Mouse (Mus musculus) T-cell, adult 2 months (primary cell): Measurements from ENCODE around the gene Pgap1.

Experiments
- DNase-seq: peaks from one replicate; pipeline ENCODE4 v3.0.0; 2022; ENCODE audit warnings: low spot score

Pgap1 gene

GRCm38 (mm10) chr1:54557301-54558229, at the start of gene Pgap1:
Gene Pgap1 (minus strand): TSS chr1:54557684.
- DNase-seq, result peak; percentile 91

- DNase-seq, result no peak
These were observed 49.5 kb upstream of the Pgap1 start for GRCm38 (mm10) chr1:54606936-54607335.

GRCm38 (mm10) chr1:54601692-54602091, 44.2 kb upstream of the Pgap1 start:
- DNase-seq, result no peak

DNA sequence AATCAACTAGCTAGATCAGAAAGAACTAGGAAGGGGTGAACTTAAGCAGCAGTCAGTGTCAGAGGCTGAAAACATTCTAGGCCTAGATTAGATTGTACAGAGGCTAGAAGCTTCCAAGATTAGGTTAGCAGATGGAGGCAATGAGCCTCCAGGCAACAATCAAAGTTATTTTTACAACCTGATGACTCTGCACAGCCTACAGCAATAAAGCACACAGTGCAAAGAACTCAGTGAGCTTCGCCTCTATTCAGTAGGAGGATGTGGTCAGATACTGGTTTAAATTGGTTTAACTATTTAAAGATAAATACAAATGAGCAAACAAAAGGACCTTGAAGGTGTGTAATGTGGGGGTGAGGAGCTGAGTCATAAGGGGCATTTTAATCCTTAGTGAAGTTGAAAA, 42.8 kb upstream of the Pgap1 start:
- DNase-seq, result no peak

DNA sequence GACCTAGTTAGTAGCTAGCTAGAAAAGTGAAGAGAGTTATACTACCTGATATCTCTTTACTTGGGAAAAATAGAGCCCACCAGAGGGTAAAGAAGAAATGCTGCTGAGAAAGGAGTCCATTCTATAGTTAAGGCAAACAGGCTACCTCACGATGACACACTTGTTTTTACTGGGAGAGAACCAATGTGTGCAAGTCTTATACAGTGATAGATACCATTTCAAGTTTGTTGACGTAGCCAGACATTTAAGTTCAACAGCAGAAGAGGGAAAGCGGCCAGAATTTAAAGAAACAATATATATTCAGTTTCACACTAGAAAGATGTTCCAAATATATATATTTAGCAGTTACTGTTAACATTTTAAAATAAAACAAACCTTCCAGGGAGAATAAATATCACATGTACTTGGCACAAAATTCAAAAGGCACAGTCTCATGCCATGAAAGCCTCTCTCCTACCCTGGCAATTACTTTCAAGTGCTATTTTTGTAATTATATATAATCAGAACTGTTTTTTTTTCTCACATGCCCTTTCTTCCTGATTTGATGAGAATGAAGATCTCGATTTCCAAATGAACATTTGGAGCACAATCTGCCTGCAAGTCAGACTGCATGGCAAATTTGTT, 40.2 kb upstream of the Pgap1 start:
- no peak for DNase-seq

GRCm38 (mm10) chr1:54596151-54596550, 38.7 kb upstream of the Pgap1 start:
- no peak for DNase-seq

GRCm38 (mm10) chr1:54587076-54587475, 29.6 kb upstream of the Pgap1 start:
- no peak for DNase-seq

DNA sequence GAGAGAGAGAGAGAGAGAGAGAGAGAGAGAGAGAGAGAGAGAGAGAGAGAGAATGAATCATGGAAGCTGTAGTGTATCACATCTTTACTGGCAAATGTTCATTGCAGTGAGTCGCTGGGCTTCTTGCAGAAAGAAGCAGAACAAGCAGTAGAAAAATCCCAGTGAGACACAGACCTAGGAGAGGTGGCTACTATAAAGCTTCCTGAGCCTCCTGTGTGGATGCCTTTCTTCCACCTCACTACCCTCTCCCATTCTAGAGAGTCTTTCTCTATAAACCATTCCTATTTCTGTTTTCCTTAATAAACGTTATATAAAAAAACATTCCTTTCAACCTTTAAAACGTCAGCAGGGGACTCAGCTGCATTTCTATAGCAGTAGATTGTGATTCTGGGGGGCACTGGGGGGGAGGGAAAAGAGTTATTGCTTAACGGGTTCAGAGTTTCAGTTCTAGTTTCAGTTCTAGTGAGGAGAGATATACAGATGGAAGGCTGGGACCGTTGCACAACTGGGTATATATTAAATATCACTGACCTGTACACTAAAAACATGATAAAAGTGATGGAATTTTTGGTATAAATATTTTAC, 28.6 kb upstream of the Pgap1 start:
- no peak for DNase-seq

DNA sequence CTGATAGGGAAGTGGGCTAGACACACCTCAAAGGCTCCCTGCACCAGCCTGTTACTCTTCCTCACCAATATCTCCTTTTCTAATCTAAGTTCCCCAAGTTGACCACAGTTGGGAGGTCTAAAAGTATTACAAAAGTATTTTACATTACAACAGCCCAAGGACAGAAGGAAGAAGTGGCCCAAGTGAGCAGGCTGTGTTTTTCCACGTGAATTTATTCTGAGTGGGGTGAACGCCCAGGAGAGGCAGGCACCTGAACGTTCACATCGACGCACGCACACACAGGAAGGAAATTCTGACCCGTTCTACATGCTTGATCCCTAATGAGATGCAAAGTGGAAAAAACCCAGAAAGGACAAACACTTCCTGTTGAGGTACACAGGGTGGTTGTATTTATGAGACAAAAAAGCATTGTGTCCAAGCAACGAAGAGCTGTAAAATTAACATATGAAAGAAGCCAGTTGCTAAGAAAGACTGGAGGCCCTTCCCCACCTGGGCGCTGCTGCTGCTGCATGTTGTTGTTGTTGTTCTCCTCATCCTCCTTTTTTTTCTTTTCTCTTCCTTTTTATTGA, 27.9 kb upstream of the Pgap1 start:
- DNase-seq, result peak; percentile 64

DNA sequence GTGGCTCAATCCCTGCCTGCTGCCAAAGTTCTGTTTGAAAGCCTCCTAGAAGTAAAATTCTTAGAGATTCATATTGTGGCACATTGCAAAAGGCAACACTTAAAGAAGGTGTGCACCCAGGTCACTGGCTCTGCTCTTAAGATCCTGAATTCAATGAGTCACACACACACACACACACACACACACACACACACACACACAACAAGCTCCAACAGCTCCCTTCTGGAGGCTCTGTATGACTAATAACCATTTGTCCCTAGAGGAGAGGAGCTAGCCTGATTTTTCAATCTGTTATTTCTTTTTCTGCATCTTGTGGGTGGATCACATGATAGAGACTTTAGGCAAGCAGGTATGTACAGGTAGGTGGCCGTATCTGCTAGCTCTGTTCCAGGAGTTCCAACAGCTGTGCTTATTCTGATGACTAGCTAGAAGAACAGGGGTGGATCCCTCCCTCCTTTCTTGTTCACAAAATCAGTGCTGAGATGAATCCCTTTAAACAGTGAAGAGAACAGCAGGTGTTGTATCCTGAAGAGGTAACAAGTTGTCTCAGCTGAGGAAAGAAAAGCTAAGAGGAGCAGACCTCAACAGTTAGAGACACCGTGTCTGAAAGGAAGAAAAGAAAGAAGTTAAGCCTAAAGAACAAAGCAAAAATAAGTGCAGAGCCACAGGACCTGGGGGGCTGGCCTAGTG, 27.2 kb upstream of the Pgap1 start:
- no peak for DNase-seq

DNA sequence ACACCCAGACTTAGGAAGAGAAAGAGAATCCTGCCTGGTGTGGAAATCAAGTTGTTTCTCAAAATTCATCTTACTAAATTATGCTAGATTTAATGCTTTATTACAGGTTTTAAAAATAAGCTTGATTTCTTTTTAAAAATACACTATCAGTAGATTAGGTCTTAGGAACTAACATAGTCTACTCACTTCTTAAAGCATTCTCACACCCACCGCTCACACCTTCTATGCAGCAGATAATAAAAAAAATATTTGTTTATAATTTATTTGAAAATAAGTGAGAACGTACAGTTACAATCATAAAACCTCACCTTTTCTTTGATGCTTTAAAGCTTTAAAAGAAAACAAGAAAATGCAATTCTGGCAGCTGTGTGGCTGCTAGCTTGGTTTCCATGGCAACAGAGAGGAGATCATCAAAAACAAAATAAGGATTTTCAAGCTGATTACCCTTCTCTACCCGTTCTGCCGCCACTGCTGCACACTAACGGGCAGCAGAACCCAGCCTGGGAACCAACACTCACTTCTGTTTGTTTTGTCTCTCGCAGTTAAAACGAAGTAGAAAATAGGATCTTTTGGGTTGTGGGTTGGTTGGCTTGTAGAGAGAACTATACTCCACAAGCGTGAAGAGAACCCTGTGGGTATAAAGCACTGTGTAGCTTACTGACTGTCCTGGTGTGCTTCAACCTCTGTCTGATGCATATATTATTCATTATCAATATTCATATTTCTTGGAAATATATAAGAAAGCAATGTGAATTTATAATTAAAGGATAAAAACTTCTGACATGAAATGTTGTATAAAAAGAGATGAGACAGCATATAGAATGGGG, 21.1 kb upstream of the Pgap1 start:
- peak; percentile 53 for DNase-seq

DNA sequence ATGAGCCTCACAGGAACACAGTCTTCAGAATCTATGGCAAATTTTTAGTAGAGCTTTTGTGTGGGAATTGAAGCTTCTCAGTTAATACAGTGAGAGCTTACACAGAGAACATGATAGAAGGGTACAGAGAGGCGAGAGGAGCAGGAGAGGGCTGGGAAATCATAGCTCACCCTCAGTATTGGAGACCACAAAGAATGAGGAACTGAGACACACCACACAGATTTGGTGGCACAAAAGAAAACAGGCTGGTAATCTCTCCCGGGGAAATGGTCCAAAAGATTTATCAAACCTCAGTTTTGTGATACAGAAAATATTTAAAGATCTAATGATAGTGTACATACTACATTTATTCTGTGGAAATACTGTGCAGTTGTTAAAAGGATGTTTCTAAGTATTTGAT, 11.6 kb upstream of the Pgap1 start:
- DNase-seq, result no peak

DNA sequence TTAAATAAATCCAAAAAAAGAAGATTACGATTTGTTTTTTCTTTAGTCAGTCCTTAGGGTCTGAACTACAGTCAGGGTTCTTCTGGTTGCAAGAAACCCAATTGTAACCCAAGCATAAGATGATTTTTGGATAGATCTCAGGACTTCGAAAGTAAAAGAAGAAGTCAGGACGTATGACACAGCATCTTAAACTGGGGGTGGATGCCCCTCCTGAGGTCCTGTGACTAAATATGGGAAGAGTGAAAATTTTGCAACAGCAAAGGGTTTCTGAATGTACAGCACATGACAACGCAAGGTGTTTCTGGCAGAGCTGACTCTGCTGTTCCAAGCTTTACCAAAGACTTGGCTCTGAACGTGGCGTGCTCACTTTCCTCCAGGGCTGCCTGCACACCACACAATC, 6.4 kb upstream of the Pgap1 start:
- no peak for DNase-seq

- no peak for DNase-seq
These were observed 780 bp downstream of the Pgap1 start for GRCm38 (mm10) chr1:54556586-54557221.

- no peak for DNase-seq
These were observed 1.9 kb downstream of the Pgap1 start for GRCm38 (mm10) chr1:54555364-54556140.

DNA sequence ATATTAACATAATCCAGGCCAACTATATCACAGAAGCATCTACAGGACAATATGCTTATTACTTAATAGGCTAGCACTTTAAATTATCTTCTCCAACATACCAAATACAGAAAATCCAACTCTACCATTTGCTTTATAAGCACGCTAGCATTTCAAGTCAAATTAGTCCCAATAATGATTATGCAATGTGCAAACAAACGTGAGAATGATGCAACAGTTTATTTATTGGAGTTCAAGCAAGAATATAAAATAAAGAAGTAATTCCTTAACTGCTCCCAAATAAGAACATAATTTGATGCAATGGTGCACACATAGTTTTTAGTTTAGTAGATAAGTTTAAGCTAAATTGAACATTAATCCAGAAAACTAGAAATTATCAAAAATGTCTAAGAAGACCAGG, 4.9 kb downstream of the Pgap1 start:
- DNase-seq, result no peak

DNA sequence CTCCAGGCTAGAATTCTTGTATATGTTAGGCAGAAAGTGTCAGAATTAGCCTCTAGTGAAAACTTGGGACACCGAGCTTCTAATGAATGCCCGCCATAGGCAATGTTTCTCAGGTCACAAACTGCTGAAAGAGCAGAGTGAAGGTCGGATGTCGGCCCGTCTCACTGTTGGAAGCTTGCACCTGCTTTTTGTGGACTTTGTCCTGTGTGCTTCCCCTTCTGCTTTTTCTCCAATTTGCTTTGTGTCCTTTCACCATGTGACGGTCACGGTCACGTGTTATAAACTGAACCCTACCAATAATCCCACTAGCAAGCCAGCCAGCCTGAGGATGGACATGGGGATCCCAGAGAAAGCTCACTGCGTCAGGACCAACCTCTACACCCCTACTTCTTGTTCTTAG, 12.3 kb downstream of the Pgap1 start:
- no peak for DNase-seq

DNA sequence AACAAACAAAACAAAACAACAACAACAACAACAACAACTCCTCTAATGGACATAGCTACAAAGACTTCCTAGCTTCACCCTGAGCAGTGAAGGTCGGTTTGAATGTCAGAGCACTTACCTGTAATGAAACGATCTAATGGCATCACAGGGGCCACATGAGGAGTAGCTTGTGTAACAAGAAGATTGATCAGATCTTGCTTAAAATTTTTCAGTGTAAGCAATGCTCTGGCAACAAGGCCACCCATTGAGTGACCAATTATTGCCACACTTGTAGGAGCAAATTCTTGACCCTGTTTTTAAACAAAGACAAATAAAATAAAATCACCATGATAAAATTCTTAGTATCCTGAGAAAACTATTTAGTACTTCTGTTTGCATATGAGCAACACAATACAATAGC, 14.6 kb downstream of the Pgap1 start:
- DNase-seq, result no peak

- DNase-seq, result no peak
These were observed 26.3 kb downstream of the Pgap1 start for GRCm38 (mm10) chr1:54531170-54531569.

- no peak for DNase-seq
These were observed 33.8 kb downstream of the Pgap1 start for GRCm38 (mm10) chr1:54523717-54524116.
